Mouse (Mus musculus) embryo, embryonic 10.5 days (tissue): Measurements from ENCODE around the gene Caskin1.
A peak's percentile ranks its signal among the peaks of the same experiment; 100 is the strongest.

Experiments used
- DNase-seq: peaks from one replicate; pipeline ENCODE4 v3.0.0-alpha.2; 2015; ENCODE audit warnings: low spot score

The Caskin1 gene

DNA sequence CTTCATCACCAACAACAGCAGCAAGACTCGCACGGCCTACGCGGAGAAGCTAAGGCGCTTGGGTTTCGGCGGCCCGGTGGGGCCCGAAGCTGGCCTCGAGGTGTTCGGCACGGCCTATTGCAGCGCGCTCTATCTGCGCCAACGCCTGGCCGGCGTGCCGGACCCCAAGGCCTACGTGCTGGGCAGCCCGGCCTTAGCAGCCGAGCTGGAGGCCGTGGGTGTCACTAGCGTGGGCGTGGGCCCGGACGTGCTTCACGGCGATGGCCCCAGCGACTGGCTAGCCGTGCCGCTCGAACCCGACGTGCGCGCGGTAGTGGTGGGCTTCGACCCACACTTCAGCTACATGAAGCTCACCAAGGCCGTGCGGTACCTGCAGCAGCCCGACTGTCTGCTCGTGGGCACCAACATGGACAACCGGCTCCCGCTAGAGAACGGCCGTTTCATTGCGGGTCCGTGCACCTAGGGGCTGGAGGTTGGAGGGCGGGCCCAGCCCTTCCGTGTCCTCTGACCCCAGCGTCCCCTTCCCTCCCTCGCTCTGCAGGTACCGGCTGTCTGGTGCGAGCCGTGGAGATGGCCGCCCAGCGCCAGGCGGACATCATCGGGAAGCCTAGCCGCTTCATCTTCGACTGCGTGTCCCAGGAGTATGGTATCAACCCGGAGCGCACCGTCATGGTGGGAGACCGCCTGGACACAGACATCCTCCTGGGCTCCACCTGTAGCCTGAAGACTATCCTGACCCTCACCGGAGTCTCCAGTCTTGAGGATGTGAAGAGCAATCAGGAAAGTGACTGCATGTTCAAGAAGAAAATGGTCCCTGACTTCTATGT, 17.5 kb upstream of the Caskin1 start:
- DNase-seq = peak; percentile 34

GRCm38 (mm10) chr17:24472512-24472911, 15.9 kb upstream of the Caskin1 start:
- DNase-seq = no peak

DNA sequence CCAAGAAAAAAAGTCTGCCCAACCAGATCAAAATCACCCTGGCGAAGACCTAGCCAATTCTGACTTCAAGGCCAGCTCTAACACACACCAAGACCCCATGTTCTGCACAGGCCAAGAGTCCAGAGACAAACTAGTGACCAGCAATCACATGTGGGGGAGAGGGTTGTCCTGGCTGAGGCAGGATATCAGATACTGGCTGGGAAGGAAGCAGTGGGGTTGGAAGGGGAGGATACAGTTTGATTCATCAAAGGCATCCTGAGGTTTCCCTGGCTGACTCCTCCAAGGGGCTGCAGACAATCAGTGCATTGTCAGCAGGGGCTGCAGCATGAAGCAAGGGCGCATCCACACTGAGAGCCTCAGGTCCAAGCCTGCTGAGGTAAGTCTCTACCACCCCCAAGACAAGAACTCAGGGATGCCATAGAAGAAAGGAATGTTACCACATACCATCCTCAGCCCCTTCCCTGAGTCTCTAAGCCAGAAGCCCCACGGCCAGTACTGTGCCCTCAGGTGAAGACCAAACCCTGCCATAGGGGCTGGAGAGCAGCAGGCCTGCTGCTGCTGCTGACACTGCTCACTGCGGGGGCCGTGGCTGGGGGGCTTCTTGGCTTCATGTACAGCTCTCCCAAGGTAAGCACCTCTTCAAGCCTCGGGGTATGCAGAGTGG, 14.7 kb upstream of the Caskin1 start, which contains the start of gene Bricd5:
Gene Bricd5 (plus strand): TSS at position 273 of the 664 bp plus-strand sequence.
- no peak for DNase-seq

GRCm38 (mm10) chr17:24474557-24474956, 13.8 kb upstream of the Caskin1 start:
- no peak for DNase-seq

GRCm38 (mm10) chr17:24475586-24475985, 12.8 kb upstream of the Caskin1 start:
- no peak for DNase-seq

DNA sequence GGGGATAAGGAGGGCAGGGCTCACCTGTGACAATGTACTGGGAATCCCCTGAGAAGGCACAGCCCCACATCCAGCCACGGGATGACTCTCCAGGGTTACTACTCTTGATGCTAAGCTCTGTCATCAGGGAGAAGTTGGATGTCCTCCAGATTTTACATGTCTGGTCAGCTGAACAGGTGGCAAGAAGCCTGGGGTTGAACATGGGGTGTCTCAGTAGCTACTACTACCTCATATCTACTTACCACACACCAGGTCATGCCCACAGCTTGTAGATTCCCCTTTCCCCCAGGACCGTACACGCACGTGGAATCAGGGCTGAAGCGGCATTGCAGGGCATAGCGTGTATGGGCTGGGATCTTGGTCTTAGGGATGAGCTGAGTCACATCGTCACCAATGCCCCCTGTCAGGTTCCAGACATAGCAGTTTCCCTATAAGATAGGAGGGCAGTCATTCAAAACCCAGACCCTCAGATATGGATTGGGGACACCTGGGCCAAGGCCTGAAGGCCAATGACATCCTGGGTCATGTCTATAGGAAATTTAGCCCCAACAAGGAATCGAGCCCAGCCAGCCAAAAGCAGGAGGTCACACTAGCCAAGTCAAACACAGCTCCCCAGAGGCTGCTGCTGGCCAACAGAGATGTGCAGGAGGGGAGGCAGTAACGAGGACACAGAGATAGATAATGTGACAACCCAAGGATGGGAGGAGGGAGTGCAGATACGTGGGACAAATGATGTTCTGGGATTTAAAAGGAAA, 12.2 kb upstream of the Caskin1 start:
- no peak for DNase-seq

DNA sequence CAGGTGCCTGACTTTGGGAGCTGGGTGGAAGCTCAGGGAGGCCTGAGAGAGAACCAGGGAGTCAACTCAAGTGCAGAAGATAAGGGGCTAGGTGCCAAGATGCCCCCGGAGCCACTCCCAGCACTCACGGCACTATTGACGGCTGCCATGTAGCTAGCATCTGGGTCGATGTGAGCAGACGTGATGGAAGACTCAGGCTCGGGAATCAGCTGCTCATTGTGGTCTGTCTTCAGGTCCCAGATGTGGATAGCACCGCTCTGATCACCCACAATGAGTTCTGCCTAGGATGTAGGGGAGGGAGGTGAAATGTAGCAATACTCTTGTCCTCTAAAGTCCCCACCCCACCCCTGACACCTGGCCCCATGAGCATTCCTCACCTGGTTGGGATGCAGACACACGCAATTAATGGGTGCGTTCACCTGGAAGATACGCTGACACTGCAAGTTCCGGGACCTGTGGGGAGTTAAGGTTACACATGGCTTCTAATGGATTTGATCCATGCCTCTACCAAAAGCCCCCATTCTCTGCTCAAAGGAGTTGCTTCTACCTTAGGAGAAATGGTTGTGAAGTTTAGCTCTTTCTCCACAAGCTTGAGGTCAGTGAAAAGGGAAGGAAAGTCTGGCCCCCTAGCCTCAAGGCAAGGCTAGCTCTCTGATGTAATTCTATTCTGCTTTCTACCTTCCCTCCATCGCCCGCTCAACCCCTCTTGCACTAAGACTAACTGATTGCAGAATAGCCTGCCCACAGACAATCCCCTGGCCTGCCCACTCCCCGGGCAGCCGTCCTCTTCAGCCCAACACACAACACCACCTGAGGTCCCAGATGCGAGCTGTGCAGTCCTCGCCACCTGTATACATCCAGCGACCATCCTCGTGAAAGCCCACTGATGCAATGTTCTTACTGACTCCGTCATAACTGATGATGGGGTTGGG, 11.1 kb upstream of the Caskin1 start:
- DNase-seq = no peak

- no peak for DNase-seq
Observed at GRCm38 (mm10) chr17:24477985-24478600, 10.3 kb upstream of the Caskin1 start.

- DNase-seq = peak; percentile 98
Observed at GRCm38 (mm10) chr17:24478663-24479380, 9.6 kb upstream of the Caskin1 start, which contains the start of gene Mlst8. TSS of gene Mlst8 (minus strand) at chr17:24479078.

GRCm38 (mm10) chr17:24479431-24479830, 9.0 kb upstream of the Caskin1 start:
- DNase-seq = no peak

DNA sequence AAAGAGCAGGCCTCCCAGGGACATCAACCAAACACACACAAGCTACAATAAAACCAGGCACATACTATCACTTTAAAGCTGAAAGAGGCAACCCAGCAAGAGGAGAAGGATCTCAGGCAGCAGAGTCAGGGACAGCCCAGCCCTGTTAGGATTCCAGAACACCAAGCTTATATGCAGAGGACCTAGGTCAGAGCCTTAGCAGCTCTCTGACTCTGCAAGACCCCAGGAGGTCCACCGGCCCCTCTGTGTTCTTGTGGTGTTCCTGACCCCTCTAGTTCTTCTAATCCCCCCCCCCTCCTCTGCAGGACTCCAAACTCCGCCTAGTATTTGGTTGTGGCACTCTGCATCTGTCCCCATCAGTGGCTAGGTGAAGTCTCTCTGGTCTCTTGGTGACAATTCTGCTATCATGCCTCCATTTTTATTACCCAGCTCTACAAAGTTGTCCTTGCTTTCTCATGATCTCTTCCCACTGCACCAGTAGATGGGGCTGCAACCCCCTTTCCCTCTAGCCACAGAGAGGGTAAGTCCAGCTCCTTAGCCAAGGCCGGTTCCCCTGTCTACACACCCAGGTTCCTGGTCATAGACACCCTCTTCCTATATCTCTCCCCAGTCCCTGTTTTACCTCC, 8.1 kb upstream of the Caskin1 start:
- DNase-seq = no peak

DNA sequence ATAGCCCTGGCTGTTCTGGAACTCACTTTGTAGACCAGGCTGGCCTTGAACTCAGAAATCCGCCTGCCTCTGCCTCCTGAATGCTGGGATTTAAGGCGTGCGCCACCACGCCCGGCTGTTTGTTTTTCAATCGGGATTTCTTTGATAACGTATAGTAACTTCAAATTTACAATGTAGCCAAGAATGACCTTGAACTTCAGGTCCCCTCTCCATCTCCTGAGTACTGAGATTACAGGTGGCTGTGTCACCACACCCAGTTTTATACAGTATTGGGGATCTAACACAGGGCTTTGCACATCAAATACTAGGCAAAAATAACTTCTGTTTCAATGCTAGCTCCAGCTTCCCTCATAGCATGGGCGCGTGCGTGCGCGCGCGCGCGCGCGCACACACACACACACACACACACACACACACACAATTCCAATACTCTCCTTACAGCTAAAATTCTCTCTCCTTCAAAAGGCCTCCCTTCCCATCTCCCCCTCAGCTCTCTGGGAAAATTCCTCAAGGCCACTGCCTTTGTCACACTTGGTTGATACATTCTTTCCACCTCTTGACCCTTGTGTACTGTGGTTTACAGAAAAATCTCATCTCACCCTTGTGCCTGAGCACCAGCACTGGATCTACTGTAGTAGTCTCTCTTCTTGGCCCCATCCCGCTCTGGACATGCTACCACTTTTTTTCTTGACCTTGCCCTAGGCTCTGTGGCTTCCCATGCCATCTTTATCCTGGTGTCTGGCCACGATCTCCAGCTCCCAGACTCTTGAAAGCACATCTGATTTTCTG, 7.2 kb upstream of the Caskin1 start:
- no peak for DNase-seq

DNA sequence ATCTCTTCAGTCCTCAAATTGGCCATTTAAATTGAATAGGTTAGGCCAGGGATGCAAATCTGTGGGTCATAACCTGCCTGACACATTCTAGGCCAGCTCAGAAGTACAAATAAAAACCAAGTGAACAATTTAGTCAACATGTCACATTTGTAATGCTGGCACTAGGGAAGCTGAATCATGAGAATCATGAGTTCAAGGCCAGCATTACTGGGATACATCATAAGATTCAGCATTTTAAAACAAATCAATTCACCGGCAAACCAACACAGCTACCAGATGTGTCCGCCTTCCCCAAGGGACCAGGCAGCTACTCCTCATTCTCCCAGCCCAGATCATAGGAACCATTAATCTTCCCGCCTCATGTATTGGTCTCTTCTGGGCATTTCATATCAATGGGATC, 4.9 kb upstream of the Caskin1 start:
- no peak for DNase-seq

GRCm38 (mm10) chr17:24485090-24485860, 3.1 kb upstream of the Caskin1 start:
- DNase-seq = no peak

DNA sequence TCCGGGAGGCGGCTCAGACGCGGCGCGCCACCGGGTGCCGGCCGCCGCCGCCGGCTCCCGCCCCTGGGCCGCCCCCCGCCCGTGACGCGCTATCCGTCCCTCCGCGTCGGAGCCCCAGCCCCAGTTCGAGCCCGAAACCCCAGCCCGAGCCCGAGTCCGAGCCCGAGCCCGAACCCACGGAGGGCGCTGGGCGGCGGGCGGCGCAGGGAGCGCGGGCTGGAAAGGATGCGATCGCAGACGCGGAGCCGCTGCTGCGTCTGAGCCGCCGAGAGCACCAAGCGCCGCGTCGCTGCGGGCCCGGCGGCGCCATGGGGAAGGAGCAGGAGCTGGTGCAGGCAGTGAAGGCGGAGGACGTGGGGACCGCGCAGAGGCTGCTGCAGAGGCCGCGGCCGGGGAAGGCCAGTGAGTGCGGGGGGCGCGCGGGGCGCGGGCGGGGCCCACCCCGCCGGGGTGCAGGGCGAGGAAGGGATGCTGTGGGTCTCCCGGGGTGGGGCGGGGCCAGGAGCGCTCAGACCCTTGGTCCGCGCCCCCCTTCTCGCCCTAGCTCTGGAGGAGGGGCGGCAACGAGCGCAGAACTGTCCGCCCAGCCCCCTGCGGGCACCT, 362 bp downstream of the Caskin1 start:
- peak; percentile 58 for DNase-seq

GRCm38 (mm10) chr17:24489265-24490030, 1.0 kb downstream of the Caskin1 start:
- peak; percentile 38 for DNase-seq

DNA sequence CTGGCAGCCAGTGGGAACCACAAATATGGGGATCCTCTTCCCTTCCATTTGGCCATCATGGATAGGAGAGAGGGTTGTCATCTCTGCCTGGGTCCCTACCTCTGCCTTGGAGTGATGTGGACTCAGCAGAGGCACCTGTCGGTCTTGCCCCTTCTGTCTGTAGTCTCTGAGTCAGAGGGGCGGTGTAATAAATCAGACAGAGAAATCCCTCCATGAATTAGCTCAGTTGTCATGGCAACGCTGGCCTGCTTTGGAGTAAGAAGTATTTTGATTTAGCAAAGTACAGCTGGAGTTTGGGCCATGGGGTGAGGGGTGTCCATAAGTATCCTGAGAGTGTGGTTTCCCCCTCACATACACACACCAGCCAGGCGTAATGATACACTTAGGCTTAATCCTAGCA, 2.0 kb downstream of the Caskin1 start:
- peak; percentile 37 for DNase-seq
